Mouse (Mus musculus): Measurements from ENCODE around the gene Vps8. TPM values are rescaled to one million over a fixed set of nuclear protein-coding genes. Genes with fewer than 3 reads are reported as not detected.
A peak's percentile ranks its signal among the peaks of the same experiment; 100 is the strongest.

Vps8 gene
- polyA plus RNA-seq, 1 experiment from 2014 or later = 21.4 TPM

GRCm38 (mm10) chr16:21630614-21631013 lies 207.7 kb downstream of the Vps8 start:
- Histone ChIP-seq H3K9me3 (replicated peaks) (no peaks in the 10 kb centered on the region), H3K4me3 (no peak overlapping the region), H3K36me3 (no peaks in the 10 kb centered on the region), H3K9ac (no peak overlapping the region), H3K27me3 (no peaks in the 10 kb centered on the region), H3K4me1 (replicated peaks) (peaks cover 13% of the 10 kb centered on the region), H3K27ac (no peak overlapping the region), H3K4me2 (no peak overlapping the region)
- no peak for ATAC-seq (replicated peaks; ENCODE audit: insufficient number of reproducible peaks, insufficient read depth, low FRiP score, low read depth)
- WGBS = 79% methylated on average over 4 of the region's 4 CpGs

- no peaks in the 10 kb centered on the region for H3K9me3 ChIP-seq (replicated peaks)
- WGBS = 86% methylated on average over 4 of the region's 4 CpGs
- ATAC-seq (replicated peaks; ENCODE audit: insufficient number of reproducible peaks, insufficient read depth, low FRiP score, low read depth) = no peak
- no peaks in the 10 kb centered on the region for H3K36me3 ChIP-seq
- H3K4me1 ChIP-seq (replicated peaks) = peaks cover 24% of the 10 kb centered on the region
- H3K9ac ChIP-seq = no peak overlapping the region
- H3K27me3 ChIP-seq = no peaks in the 10 kb centered on the region
- no peak overlapping the region for H3K4me3 ChIP-seq
- no peak overlapping the region for H3K27ac ChIP-seq
- H3K4me2 ChIP-seq = no peak overlapping the region
Observed at GRCm38 (mm10) chr16:21631815-21632222, 208.9 kb downstream of the Vps8 start.

GRCm38 (mm10) chr16:21634460-21634859 lies 211.5 kb downstream of the Vps8 start:
- Histone ChIP-seq H3K36me3 (no peaks in the 10 kb centered on the region), H3K4me1 (replicated peaks) (peaks cover 21% of the 10 kb centered on the region), H3K27me3 (no peaks in the 10 kb centered on the region), H3K9me3 (replicated peaks) (no peaks in the 10 kb centered on the region), H3K4me2 (no peak overlapping the region), H3K9ac (no peak overlapping the region), H3K4me3 (no peak overlapping the region), H3K27ac (no peak overlapping the region)
- no peak for ATAC-seq (replicated peaks; ENCODE audit: insufficient number of reproducible peaks, insufficient read depth, low FRiP score, low read depth)

GRCm38 (mm10) chr16:21636156-21636853 lies 213.4 kb downstream of the Vps8 start:
- H3K4me1 ChIP-seq (replicated peaks) = peaks cover 23% of the 10 kb centered on the region
- 0 out of 2 replicates have a peak, but pooled peaks have one; percentile 50 for ATAC-seq (replicated peaks; ENCODE audit: insufficient number of reproducible peaks, insufficient read depth, low FRiP score, low read depth)
- H3K4me2 ChIP-seq = no peak overlapping the region
- H3K36me3 ChIP-seq = no peaks in the 10 kb centered on the region
- peak overlapping the region; percentile 85 for H3K27ac ChIP-seq
- 60% methylated on average over 5 of the region's 5 CpGs for WGBS
- no peaks in the 10 kb centered on the region for H3K9me3 ChIP-seq (replicated peaks)
- no peak overlapping the region for H3K9ac ChIP-seq
- no peak overlapping the region for H3K4me3 ChIP-seq
- H3K27me3 ChIP-seq = no peaks in the 10 kb centered on the region

- no peak for ATAC-seq (replicated peaks; ENCODE audit: insufficient number of reproducible peaks, insufficient read depth, low FRiP score, low read depth)
- H3K9ac ChIP-seq = no peak overlapping the region
- H3K27ac ChIP-seq = peak overlapping the region; percentile 85
- no peaks in the 10 kb centered on the region for H3K36me3 ChIP-seq
- no peaks in the 10 kb centered on the region for H3K9me3 ChIP-seq (replicated peaks)
- no peak overlapping the region for H3K4me3 ChIP-seq
- 64% methylated on average over 11 of the region's 11 CpGs for WGBS
- H3K27me3 ChIP-seq = no peaks in the 10 kb centered on the region
- no peak overlapping the region for H3K4me2 ChIP-seq
- H3K4me1 ChIP-seq (replicated peaks) = peaks cover 32% of the 10 kb centered on the region
Observed at GRCm38 (mm10) chr16:21637201-21637819, 214.4 kb downstream of the Vps8 start.

GRCm38 (mm10) chr16:21640766-21641499 lies 218.0 kb downstream of the Vps8 start:
- Histone ChIP-seq H3K9ac (no peak overlapping the region), H3K4me3 (no peak overlapping the region), H3K27me3 (no peaks in the 10 kb centered on the region), H3K27ac (peak overlapping the region; percentile 47), H3K4me1 (replicated peaks) (peaks cover 53% of the 10 kb centered on the region), H3K9me3 (replicated peaks) (no peaks in the 10 kb centered on the region), H3K4me2 (no peak overlapping the region), H3K36me3 (no peaks in the 10 kb centered on the region)
- no peak for ATAC-seq (replicated peaks; ENCODE audit: insufficient number of reproducible peaks, insufficient read depth, low FRiP score, low read depth)
- 72% methylated on average over 7 of the region's 7 CpGs for WGBS

GRCm38 (mm10) chr16:21641944-21642343 lies 219.0 kb downstream of the Vps8 start:
- H3K4me2 ChIP-seq = no peak overlapping the region
- ATAC-seq (replicated peaks; ENCODE audit: insufficient number of reproducible peaks, insufficient read depth, low FRiP score, low read depth) = no peak

GRCm38 (mm10) chr16:21642906-21643305 lies 220.0 kb downstream of the Vps8 start:
- Histone ChIP-seq H3K4me3 (no peak overlapping the region), H3K27me3 (no peaks in the 10 kb centered on the region), H3K4me2 (no peak overlapping the region), H3K9ac (no peak overlapping the region), H3K9me3 (replicated peaks) (no peaks in the 10 kb centered on the region), H3K36me3 (no peaks in the 10 kb centered on the region), H3K4me1 (replicated peaks) (peaks cover 48% of the 10 kb centered on the region), H3K27ac (peak overlapping the region; percentile 19; the same call in 1 of the 2 replicates)
- WGBS = 84% methylated on average over 5 of the region's 5 CpGs
- no peak for ATAC-seq (replicated peaks; ENCODE audit: insufficient number of reproducible peaks, insufficient read depth, low FRiP score, low read depth)

More at GRCm38 (mm10) chr16:21641944-21642343, 219.0 kb downstream of the Vps8 start:
- H3K4me1 ChIP-seq (replicated peaks) = peaks cover 55% of the 10 kb centered on the region
- H3K9ac ChIP-seq = no peak overlapping the region
- WGBS = 45% methylated on average over 3 of the region's 3 CpGs
- H3K9me3 ChIP-seq (replicated peaks) = no peaks in the 10 kb centered on the region
- no peaks in the 10 kb centered on the region for H3K36me3 ChIP-seq
- no peak overlapping the region for H3K4me3 ChIP-seq
- peak overlapping the region; percentile 47 for H3K27ac ChIP-seq
- H3K27me3 ChIP-seq = no peaks in the 10 kb centered on the region

GRCm38 (mm10) chr16:21643621-21644041 lies 220.7 kb downstream of the Vps8 start:
- peak overlapping the region; percentile 33 for H3K4me2 ChIP-seq
- ATAC-seq (replicated peaks; ENCODE audit: insufficient number of reproducible peaks, insufficient read depth, low FRiP score, low read depth) = no peak
- H3K4me3 ChIP-seq = no peak overlapping the region
- no peaks in the 10 kb centered on the region for H3K9me3 ChIP-seq (replicated peaks)
- WGBS = 67% methylated on average over 2 of the region's 2 CpGs
- no peaks in the 10 kb centered on the region for H3K27me3 ChIP-seq
- H3K27ac ChIP-seq = peak overlapping the region; percentile 14
- H3K9ac ChIP-seq = no peak overlapping the region
- no peaks in the 10 kb centered on the region for H3K36me3 ChIP-seq
- peaks cover 48% of the 10 kb centered on the region for H3K4me1 ChIP-seq (replicated peaks)

GRCm38 (mm10) chr16:21644066-21644561 lies 221.2 kb downstream of the Vps8 start:
- Histone ChIP-seq H3K27ac (peak overlapping the region; percentile 14), H3K4me3 (no peak overlapping the region), H3K36me3 (no peaks in the 10 kb centered on the region), H3K9ac (no peak overlapping the region), H3K4me2 (peak overlapping the region; percentile 33), H3K27me3 (no peaks in the 10 kb centered on the region), H3K4me1 (replicated peaks) (peaks cover 48% of the 10 kb centered on the region), H3K9me3 (replicated peaks) (no peaks in the 10 kb centered on the region)
- 27% methylated on average over 17 of the region's 17 CpGs for WGBS
- peak; percentile 59 for ATAC-seq (replicated peaks; ENCODE audit: insufficient number of reproducible peaks, insufficient read depth, low FRiP score, low read depth)

GRCm38 (mm10) chr16:21644574-21644973 lies 221.7 kb downstream of the Vps8 start:
- no peak overlapping the region for H3K4me2 ChIP-seq
- peaks cover 48% of the 10 kb centered on the region for H3K4me1 ChIP-seq (replicated peaks)
- H3K36me3 ChIP-seq = no peaks in the 10 kb centered on the region
- WGBS = 68% methylated on average over 3 of the region's 3 CpGs
- H3K27ac ChIP-seq = peak overlapping the region; percentile 14; the same call in 1 of the 2 replicates
- no peak overlapping the region for H3K9ac ChIP-seq
- no peaks in the 10 kb centered on the region for H3K9me3 ChIP-seq (replicated peaks)
- ATAC-seq (replicated peaks; ENCODE audit: insufficient number of reproducible peaks, insufficient read depth, low FRiP score, low read depth) = no peak
- no peak overlapping the region for H3K4me3 ChIP-seq
- H3K27me3 ChIP-seq = no peaks in the 10 kb centered on the region

Measured in heart, embryonic 15.5 days (tissue).